Mouse (Mus musculus) embryonic fibroblast, embryonic 13.5 days (primary cell): ENCODE measurements around the gene Numb. TPM values are rescaled to one million over a fixed set of nuclear protein-coding genes. Genes with fewer than 3 reads are reported as not detected.

Experiments
- H3K27ac ChIP-seq: 2 replicates; pipeline ENCODE4 v1.5.1; 2012; ENCODE audit warnings: low read length, control low read depth, inconsistent platforms; ENCODE audit not compliant: insufficient read depth
- H3K4me1 ChIP-seq: 2 replicates; pipeline ENCODE4 v1.6.1; 2011; ENCODE audit warnings: low read length; ENCODE audit not compliant: control insufficient read depth, insufficient read depth
- H3K4me3 ChIP-seq: 2 replicates; pipeline ENCODE4 v1.5.1; 2011; ENCODE audit warnings: mild to moderate bottlenecking, control low read depth, low read length; ENCODE audit not compliant: insufficient read depth
- CTCF ChIP-seq: IDR thresholded peaks from 2 replicates; pipeline ENCODE4 v1.5.1; 2011; ENCODE audit warnings: mild to moderate bottlenecking, control low read depth, low read length, moderate library complexity, borderline replicate concordance; ENCODE audit not compliant: insufficient read depth
- POLR2A ChIP-seq: IDR thresholded peaks from 2 replicates; pipeline ENCODE4 v1.6.1; 2011; ENCODE audit warnings: low read depth, mild to moderate bottlenecking, control low read depth, low read length, moderate library complexity
- polyA plus RNA-seq: library from polyadenylated mRNA; stranded (reverse); fragments of >200 nt; gene quantifications from 2 replicates; pipeline ENCODE4 v1.2.4, GENCODE M21; 2011; ENCODE audit warnings: low read depth; ENCODE audit not compliant: missing spikeins, insufficient read length

The Numb gene
- polyA plus RNA-seq, 1 experiment, result 23.6 TPM

DNA sequence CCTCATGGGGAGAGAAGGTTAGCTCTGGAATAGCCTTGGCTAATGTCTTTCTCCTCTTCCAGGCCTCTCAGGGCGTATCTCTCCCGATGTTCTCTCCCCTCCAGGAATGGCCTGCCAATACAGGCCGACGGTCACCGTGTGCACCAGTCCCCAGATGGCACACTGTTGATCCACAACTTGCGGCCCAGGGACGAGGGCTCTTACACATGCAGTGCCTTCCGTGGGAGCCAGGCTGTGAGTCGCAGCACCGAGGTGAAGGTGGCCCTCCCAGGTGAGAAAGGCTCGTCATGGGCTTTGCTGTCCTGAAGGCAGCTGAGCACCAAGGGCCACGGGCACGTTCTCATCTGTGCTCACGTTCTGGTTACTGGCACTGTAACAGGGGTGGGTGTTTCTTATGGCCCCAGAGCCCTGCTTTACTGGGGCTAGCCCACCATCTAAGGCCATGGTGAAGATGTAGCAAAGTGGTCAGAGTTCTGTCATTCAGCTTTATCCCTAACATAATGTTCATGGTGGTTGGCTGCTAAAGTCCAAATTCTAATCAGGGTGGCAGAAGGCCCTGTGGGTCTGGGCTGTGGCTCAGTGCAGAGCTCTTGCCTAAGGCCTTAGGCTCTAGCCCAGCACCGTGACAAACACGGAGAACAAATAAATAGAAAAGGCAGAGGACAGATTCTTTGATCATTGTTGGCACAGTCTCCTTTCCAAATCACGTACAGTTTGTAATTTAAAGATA is 132.5 kb downstream of the Numb start:
- Histone ChIP-seq H3K4me1 (no peaks in the 10 kb centered on the region), H3K27ac (no peak overlapping the region), H3K4me3 (no peak overlapping the region)
- no peak for TF ChIP-seq POLR2A
- no peak for TF ChIP-seq CTCF

DNA sequence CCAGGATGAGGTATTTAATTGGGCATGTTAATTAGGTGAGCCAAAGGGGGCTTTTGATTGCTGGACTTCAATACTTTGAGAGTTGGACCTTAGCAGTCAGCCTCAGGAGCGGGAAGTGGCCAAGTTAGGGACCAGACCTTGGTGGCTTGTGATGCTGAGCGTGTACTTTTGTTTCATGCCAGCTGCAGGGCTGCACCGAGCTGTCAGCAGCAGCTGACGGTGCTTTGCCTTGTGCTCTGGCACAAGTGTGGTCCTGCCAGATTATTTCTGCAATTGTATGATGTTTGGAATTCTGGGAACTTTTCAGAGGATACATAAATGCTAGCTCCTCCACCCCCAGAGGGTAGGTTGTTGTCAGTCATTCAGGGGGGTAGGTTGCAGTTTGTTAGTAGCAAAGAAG is 136.4 kb downstream of the Numb start:
- H3K4me3 ChIP-seq, result no peak overlapping the region
- no peaks in the 10 kb centered on the region for H3K4me1 ChIP-seq
- no peak for TF ChIP-seq CTCF
- no peak for TF ChIP-seq POLR2A
- no peak overlapping the region for H3K27ac ChIP-seq

DNA sequence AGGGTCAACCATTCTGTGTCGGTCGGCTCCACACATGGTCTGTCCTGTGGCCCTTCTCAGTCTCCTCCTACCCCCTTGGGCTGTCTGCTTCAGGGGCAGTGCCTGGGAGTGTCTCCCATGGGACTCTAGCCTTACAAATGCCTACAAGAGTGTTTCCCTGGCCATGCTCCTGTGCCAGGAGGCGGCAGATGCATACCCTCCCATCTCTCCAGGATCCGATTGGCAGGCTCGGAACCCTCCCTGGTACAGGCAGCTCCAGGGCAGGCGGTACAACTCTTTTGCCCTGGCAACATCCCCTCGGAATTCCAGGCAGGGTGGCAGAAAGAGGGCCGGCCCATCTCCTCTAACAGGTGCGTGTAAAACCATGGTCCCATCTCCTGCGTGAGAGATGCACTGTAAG is 139.1 kb downstream of the Numb start:
- Histone ChIP-seq H3K27ac (no peak overlapping the region), H3K4me1 (no peaks in the 10 kb centered on the region), H3K4me3 (no peak overlapping the region)
- TF ChIP-seq CTCF, result no peak
- TF ChIP-seq POLR2A, result no peak

DNA sequence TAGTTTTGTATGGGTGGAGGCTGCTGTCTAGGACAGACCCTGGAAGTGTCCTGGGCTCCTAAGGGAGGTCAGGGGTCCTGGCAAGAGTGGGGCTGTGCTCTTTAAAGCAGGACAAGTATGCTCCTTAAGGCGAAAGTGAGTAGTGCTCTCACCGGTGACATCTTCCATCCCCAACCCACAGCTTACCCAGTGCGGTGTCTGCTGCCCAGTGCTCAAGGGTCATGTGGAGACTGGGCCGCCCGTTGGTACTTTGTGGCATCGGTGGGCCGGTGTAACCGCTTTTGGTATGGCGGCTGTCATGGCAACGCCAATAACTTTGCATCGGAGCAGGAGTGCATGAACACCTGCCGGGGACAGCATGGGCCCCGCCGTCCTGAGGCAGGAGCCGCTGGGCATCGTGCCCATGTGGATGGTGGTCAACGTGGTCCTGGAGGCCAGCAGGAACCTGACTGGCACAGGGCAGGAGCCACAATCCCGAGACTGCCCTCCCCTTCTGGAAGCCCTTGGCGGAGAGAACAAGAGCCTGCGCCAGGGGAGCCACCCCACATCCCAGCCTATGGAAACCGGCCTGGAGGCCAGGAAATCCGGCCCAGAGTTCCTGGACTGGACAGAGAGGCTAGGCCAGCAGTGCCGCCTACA is 140.0 kb downstream of the Numb start:
- H3K4me1 ChIP-seq, result no peaks in the 10 kb centered on the region
- H3K27ac ChIP-seq, result no peak overlapping the region
- TF ChIP-seq CTCF (no peak), POLR2A (no peak)
- no peak overlapping the region for H3K4me3 ChIP-seq

DNA sequence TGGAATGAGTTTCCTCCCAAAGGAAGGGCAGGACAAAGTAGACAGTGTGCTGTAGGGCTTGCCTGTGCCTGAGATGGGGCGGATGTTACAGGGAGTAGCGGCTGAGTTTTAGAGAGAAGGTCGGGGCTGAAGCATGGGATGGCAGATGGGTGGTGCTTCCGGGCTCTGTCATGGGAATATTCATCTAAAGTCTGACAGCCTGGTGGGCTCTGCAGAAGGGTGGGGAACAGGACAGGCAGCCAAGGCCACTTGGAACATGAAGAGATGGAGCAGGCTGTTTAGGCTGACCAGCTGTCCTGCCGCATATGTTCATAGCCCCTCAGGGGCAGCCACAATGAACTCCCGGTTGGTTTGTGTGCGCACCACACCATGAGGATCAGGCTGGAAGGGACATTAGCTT is 140.5 kb downstream of the Numb start:
- H3K4me1 ChIP-seq, result no peaks in the 10 kb centered on the region
- TF ChIP-seq POLR2A, result no peak
- no peak for TF ChIP-seq CTCF
- H3K4me3 ChIP-seq, result no peak overlapping the region
- no peak overlapping the region for H3K27ac ChIP-seq

DNA sequence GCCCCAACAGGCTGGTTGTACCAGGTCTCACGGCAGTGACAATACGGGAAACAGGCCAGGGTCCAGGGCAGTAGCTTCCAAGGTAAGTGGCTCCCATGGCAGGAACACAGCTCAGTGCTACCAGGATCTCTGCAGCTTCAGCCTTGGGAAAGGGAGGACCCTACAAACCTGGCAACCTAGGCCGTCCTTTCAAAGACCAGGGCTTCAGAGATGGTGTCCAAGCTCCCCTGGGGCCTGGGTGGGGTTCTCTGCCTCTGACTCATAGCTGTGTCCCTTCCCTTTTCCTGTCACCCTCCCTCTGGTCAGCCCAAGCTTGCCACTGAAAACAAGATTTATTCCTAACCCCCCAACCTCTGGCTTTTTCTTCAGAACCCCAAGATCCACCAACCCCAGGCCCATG is 141.6 kb downstream of the Numb start:
- TF ChIP-seq CTCF, result no peak
- TF ChIP-seq POLR2A, result no peak
- Histone ChIP-seq H3K27ac (no peak overlapping the region), H3K4me3 (no peak overlapping the region), H3K4me1 (no peaks in the 10 kb centered on the region)

DNA sequence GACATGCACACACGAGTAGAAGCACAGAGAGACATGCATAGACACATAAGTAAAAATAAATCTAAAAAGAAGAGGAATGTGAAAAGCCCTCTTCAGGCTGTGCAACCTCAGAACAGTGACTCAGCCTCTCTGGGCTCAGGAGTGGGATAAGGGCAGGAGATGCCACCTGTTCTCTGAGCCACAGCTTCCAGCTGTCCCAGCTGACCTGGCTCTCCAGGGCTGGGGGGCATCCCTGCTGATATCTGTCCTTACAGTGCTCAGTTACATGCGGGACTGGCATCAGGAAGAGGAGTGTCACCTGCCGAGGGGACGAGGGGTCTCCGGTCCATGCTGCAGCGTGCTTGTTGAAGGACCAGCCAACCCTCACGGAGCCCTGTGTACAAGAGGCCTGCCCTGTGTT is 145.0 kb downstream of the Numb start:
- TF ChIP-seq POLR2A, result no peak
- TF ChIP-seq CTCF, result no peak
- Histone ChIP-seq H3K4me1 (no peaks in the 10 kb centered on the region), H3K4me3 (no peak overlapping the region), H3K27ac (no peak overlapping the region)

DNA sequence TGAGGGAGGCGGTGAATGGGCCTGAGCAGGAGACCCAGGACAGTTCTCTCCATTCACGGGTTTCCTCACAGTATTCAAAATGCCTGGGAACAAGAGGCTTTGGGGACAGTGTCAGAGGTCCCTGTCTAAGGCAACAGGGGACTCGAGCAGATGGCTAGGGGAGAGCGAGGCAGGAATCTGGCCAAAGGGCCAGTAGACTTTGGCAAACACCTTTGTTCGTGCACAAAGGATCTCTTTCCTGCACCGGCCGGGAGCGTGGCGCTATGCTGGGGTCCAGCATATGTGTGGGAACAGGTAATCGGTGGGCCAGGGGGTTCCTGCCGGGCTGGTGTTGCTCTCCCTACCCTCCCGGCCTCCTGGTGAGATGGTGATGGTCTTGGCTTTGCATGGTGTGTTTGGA is 146.1 kb downstream of the Numb start:
- no peak overlapping the region for H3K27ac ChIP-seq
- TF ChIP-seq CTCF, result no peak
- no peak for TF ChIP-seq POLR2A
- no peak overlapping the region for H3K4me3 ChIP-seq
- 0 out of 2 replicates have a peak, but pooled peaks cover 2% of the 10 kb centered on the region for H3K4me1 ChIP-seq

DNA sequence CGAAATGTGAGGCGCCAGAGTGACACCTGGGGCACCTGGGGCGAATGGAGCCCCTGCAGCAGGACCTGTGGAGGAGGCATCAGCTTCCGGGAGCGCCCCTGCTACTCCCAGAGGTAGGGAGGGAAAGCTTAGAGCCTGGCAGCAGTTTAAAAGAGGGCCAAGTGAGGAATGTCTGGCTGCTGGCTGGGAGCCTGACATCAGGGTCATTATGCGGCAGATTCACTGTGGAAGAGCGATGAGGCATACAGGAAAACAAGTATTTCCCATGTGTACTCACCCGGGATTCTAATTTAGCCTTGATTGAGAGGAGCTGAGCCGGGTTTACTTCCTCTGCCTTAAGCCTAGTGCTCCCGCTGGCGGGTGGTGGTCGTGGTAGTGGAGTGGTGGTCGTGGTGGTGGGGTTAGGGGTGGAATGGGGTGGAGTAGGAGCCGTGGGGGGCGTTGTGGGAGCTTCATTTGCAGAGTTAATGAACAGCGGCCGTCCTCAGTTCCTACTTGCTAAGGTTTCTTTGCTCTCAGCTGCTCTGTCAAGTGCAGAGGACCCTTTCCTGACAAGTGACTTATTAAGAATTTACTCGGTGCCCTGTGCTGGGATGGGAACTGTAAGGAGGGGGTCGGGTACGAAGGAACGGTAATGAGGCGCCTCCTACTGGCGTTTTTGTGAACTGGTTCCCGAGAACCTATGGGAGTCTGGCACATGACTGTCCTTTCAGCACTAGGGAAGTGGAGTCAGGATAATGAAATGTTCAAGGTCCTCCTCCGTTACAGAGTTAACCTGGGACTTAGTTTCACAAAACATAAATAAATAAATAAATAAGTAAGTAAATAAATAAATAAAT is 151.1 kb downstream of the Numb start:
- Histone ChIP-seq H3K4me1 (0 out of 2 replicates have a peak, but pooled peaks cover 8% of the 10 kb centered on the region), H3K27ac (no peak overlapping the region), H3K4me3 (no peak overlapping the region)
- TF ChIP-seq POLR2A, result no peak
- peak; percentile 41; the same call in 1 of the 2 replicates for TF ChIP-seq CTCF

DNA sequence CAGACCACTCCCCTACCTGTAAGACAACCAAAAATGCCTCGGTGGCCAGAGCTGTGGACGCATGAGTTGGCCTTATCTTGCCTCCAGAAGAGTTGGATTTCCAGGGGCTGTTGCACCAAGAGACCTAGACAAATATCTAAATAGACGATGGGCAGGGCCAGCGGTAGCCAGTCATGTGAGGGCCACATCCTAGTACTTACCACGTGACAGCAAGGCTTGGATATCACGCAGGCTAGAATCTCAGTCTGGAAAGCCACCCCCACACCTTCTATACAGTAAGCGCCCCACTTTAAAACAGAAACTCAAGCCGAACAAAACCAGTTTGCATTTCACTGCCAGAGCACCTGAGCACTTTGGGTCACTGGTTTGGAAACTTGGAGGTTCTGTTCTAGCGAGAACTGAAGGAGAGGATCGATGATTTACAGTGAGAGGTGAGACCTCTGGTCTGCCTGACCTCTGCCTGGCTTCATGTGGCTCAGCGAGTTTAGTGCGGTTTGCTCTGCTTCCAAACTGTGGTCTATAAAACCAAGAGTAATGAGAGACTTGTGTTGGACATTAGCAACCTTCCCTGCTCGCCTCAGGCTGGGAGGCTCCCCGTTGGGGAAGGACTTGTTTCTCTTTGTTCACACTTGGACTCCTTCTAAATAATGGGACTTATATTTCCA is 153.4 kb downstream of the Numb start:
- Histone ChIP-seq H3K4me1 (0 out of 2 replicates have a peak, but pooled peaks cover 8% of the 10 kb centered on the region), H3K4me3 (no peak overlapping the region), H3K27ac (no peak overlapping the region)
- TF ChIP-seq CTCF, result no peak
- TF ChIP-seq POLR2A, result no peak
